23 mouse cellular contexts compared by ENCODE assay signal in the genomic region with DNA sequence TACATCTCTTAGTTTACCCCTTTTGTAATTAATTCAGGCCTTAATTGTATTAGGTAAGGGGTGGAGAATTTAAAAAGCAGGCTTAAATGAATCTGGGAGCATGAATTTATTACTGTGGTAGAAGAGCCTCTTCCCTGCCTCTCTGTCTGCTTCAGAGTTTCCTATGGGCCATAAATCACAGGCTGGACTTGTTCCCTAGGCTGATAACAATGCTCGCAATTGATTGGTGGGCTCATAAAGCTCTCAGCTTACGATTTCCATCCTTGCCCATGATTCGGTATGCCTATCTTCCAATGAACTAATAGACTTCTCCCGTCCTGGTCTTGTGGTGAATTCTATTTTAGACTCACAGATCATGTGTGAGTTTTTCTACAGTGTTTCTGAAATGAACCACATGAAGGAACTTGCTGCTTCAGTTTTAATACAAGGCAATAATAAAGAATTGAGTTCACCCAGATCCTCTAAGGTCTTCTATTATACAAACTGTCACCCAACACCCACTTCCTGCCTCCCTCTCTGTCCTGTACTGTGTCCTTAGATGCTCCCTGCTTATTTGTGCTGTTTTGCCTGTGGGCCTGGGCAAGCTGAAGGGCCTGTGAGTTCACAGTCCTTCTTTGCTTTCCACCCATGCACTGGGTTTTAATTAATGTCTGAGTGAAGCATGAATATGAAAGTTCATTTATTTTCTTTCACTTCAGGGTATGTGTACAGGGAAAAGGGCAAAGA.
DNase-seq lines count a peak whose midpoint lies in the region; ATAC-seq lines count a peak whose summit lies in the region.
"Had no signal": no experiment of that assay in that cellular context is flagged by ENCODE, and none has a peak within 500 bp of the region (broad histone marks: within the 10 kb centered on the region; RNA-seq: fewer than 3 reads in every experiment).

No protein-coding gene starts in this region.

- H3K9ac ChIP-seq in neural tube, embryonic 15.5 days (replicated peaks): no peak overlapping the region
- H3K9ac ChIP-seq in kidney, embryonic 16.5 days (replicated peaks; ENCODE audit: low read length): no peak overlapping the region
- H3K9ac ChIP-seq in neural tube, embryonic 12.5 days: no peak overlapping the region
- H3K9ac ChIP-seq in hindbrain, embryonic 12.5 days: no peak overlapping the region
- H3K9ac ChIP-seq: forebrain, postnatal 0 days; heart, embryonic 13.5 days; liver, embryonic 13.5 days; neural tube, embryonic 13.5 days; stomach, embryonic 15.5 days had no signal

- H3K4me3 ChIP-seq in neural tube, embryonic 15.5 days (replicated peaks): no peak overlapping the region
- H3K4me3 ChIP-seq in kidney, embryonic 16.5 days (ENCODE audit: low read length): no peak overlapping the region
- no peak overlapping the region for H3K4me3 ChIP-seq in neural tube, embryonic 12.5 days
- H3K4me3 ChIP-seq in hindbrain, embryonic 12.5 days: no peak overlapping the region
- H3K4me3 ChIP-seq: forebrain, embryonic 10.5 days; heart, embryonic 13.5 days; left cerebral cortex, adult 2 months; liver, embryonic 13.5 days; midbrain, embryonic 10.5 days; neural tube, embryonic 13.5 days; stomach, embryonic 15.5 days had no signal

- H3K4me2 ChIP-seq in neural tube, embryonic 15.5 days: no peak overlapping the region
- H3K4me2 ChIP-seq in kidney, embryonic 16.5 days (replicated peaks; ENCODE audit: low read depth, low read length): no peak overlapping the region
- H3K4me2 ChIP-seq in neural tube, embryonic 12.5 days (replicated peaks): no peak overlapping the region
- no peak overlapping the region for H3K4me2 ChIP-seq in hindbrain, embryonic 12.5 days (replicated peaks)
- H3K4me2 ChIP-seq: heart, embryonic 13.5 days; liver, embryonic 13.5 days; neural tube, embryonic 13.5 days; stomach, embryonic 15.5 days had no signal

- H3K36me3 ChIP-seq in neural tube, embryonic 15.5 days: no peaks in the 10 kb centered on the region
- no peaks in the 10 kb centered on the region for H3K36me3 ChIP-seq in kidney, embryonic 16.5 days (ENCODE audit: insufficient read depth, low read length)
- no peaks in the 10 kb centered on the region for H3K36me3 ChIP-seq in neural tube, embryonic 12.5 days
- no peaks in the 10 kb centered on the region for H3K36me3 ChIP-seq in hindbrain, embryonic 12.5 days
- H3K36me3 ChIP-seq: forebrain, embryonic 10.5 days; heart, embryonic 13.5 days; liver, embryonic 13.5 days; midbrain, embryonic 10.5 days; neural tube, embryonic 13.5 days; stomach, embryonic 15.5 days had no signal

- H3K4me1 ChIP-seq in neural tube, embryonic 15.5 days: peaks cover 4% of the 10 kb centered on the region; the same call in 1 of the 2 replicates
- peaks cover 4% of the 10 kb centered on the region; the same call in 1 of the 2 replicates for H3K4me1 ChIP-seq in kidney, embryonic 16.5 days (ENCODE audit: insufficient read depth, low read length)
- peaks cover 8% of the 10 kb centered on the region for H3K4me1 ChIP-seq in neural tube, embryonic 12.5 days
- no peaks in the 10 kb centered on the region for H3K4me1 ChIP-seq in hindbrain, embryonic 12.5 days
- H3K4me1 ChIP-seq: forebrain, embryonic 10.5 days; heart, embryonic 13.5 days; liver, embryonic 13.5 days; midbrain, embryonic 10.5 days; stomach, embryonic 15.5 days had no signal

- H3K9me3 ChIP-seq in neural tube, embryonic 15.5 days (replicated peaks): no peaks in the 10 kb centered on the region
- no peaks in the 10 kb centered on the region for H3K9me3 ChIP-seq in kidney, embryonic 16.5 days (ENCODE audit: low read length)
- no peaks in the 10 kb centered on the region for H3K9me3 ChIP-seq in neural tube, embryonic 12.5 days
- no peaks in the 10 kb centered on the region for H3K9me3 ChIP-seq in hindbrain, embryonic 12.5 days (replicated peaks)
- H3K9me3 ChIP-seq: forebrain, embryonic 10.5 days; heart, embryonic 13.5 days; liver, embryonic 13.5 days; midbrain, embryonic 10.5 days; neural tube, embryonic 13.5 days; stomach, embryonic 15.5 days had no signal

- 8% methylated on average over 4 of the region's 4 CpGs for WGBS in neural tube, embryonic 15.5 days
- 11% methylated on average over 4 of the region's 4 CpGs for WGBS in kidney, embryonic 16.5 days
- WGBS in neural tube, embryonic 12.5 days: 10% methylated on average over 4 of the region's 4 CpGs
- 74% methylated on average over 4 of the region's 4 CpGs for WGBS in hindbrain, embryonic 12.5 days

- no peaks in the 10 kb centered on the region for H3K27me3 ChIP-seq in neural tube, embryonic 15.5 days (replicated peaks)
- no peaks in the 10 kb centered on the region for H3K27me3 ChIP-seq in kidney, embryonic 16.5 days (ENCODE audit: insufficient read depth, low read length)
- no peaks in the 10 kb centered on the region for H3K27me3 ChIP-seq in neural tube, embryonic 12.5 days (replicated peaks)
- H3K27me3 ChIP-seq in hindbrain, embryonic 12.5 days: no peaks in the 10 kb centered on the region
- H3K27me3 ChIP-seq: heart, embryonic 13.5 days; liver, embryonic 13.5 days; neural tube, embryonic 13.5 days; stomach, embryonic 15.5 days had no signal

- peak; percentile 8 for DNase-seq in kidney, adult 9 months
- DNase-seq in kidney, adult 8-10 months: no peak
- peak; percentile 22 for DNase-seq in neural tube, embryonic 10.5 days (ENCODE audit: extremely low spot score, low spot score)
- no peak for DNase-seq in liver
- DNase-seq: cerebellum, adult 9-11 months; forebrain, postnatal 0 days; gastrocnemius, postnatal 10 days; heart, adult 11 months; heart, postnatal 36 days; left cerebral cortex, postnatal 4 days; liver, embryonic 13.5 days; thymus, adult 18-20 months had no signal

- H3K27ac ChIP-seq in neural tube, embryonic 15.5 days (replicated peaks): no peak overlapping the region
- no peak overlapping the region for H3K27ac ChIP-seq in kidney, embryonic 16.5 days (ENCODE audit: low read length)
- no peak overlapping the region for H3K27ac ChIP-seq in neural tube, embryonic 12.5 days
- H3K27ac ChIP-seq in hindbrain, embryonic 12.5 days: no peak overlapping the region
- H3K27ac ChIP-seq: forebrain, embryonic 10.5 days; heart, embryonic 13.5 days; left cerebral cortex, adult 2 months; liver, embryonic 13.5 days; midbrain, embryonic 10.5 days; neural tube, embryonic 13.5 days; stomach, embryonic 15.5 days had no signal

- no peak for ATAC-seq in neural tube, embryonic 15.5 days (ENCODE audit: low FRiP score)
- 0 out of 2 replicates have a peak, but pooled peaks have one; percentile 54 for ATAC-seq in kidney, embryonic 16.5 days (ENCODE audit: low FRiP score, low TSS enrichment)
- peak; percentile 87 for ATAC-seq in neural tube, embryonic 12.5 days (ENCODE audit: low FRiP score, low read depth)
- ATAC-seq in hindbrain, embryonic 12.5 days (ENCODE audit: low FRiP score): no peak
- ATAC-seq: forebrain, postnatal 0 days; lung, postnatal 0 days had no signal

Comparison
In these comparisons a context has a peak if more than half of its experiments do, and no peak if none do; other contexts are left out.
1. DNase-seq: peak in kidney, adult 9 months (single experiment) and neural tube, embryonic 10.5 days (single experiment); none in kidney, adult 8-10 months (0 of 2) and liver (single experiment).
2. ATAC-seq: peak in kidney, embryonic 16.5 days (single experiment) and neural tube, embryonic 12.5 days (single experiment); none in neural tube, embryonic 15.5 days (single experiment) and hindbrain, embryonic 12.5 days (single experiment).